Mouse (Mus musculus) left cerebral cortex, postnatal 10 days (tissue): ENCODE results near the gene Zfp65. TPM values are rescaled to one million over a fixed set of nuclear protein-coding genes. Genes with fewer than 3 reads are reported as not detected.
A peak's percentile ranks its signal among the peaks of the same experiment; 100 is the strongest.
"Not testable (repeated sequence)": the region's sequence is repeated elsewhere in the genome, so short reads cannot be mapped to it uniquely, and the experiment has no call there.

Source experiments
- DNase-seq, 2 experiments: peaks; one replicate each; pipeline ENCODE4 v3.0.0; 2021 to 2022; ENCODE audit warnings: low spot score in 2 of 2, mixed read lengths in 1 of 2; ENCODE audit errors: extremely low spot score in 1 of 2
- intact Hi-C: fragments of 180-260 bp; cut with DNase I; formaldehyde crosslinking; loops from one replicate; pipeline ENCODE4 v1.15.1; 2025
- total RNA-seq, 2 experiments: library from RNA; stranded (reverse); gene quantifications; 2 replicates each; pipeline ENCODE4 v1.2.3; 2021

Gene Zfp65
- total RNA-seq = 10 to 100 TPM; 12.7 to 16.3 TPM

DNA sequence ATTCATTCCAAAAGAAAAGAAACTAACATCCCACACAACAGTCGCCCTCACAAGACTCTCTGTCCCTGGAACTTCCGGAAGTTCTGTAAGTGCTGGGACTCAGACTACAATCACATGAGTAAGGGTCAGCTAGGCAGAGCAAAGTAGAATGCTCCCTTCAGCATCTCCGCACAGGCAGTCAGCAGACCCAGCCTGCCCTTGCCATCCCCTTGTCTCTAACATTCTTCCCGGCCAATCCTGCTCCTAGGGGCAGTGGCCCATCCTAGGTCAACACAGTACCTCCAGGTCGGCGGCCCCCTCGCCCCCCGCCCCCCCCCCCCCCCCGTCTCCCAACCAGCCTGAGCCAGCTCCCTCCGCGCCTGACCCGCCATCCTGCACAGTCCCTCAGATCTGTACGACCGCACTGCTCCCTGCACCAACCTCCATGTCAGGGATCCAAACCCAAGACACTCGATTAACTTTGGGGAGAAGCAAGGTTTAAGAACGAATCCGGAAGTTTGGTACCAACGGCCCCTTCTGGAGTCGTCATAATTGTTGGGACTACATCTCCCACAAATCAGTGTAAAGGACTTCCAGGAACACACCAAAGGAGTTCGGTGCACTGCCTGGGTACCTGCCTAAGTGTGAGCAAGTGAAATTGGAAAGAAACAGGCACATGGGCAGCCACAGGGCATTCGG is at the start of gene Zfp65:
Gene Zfp65 (minus strand): TSS at position 533 of the 678 bp plus-strand sequence.
- intact Hi-C loops = loop anchor here (10.0 kb wide), 1 partner anchor 116 kb away; no protein-coding TSS in a partner anchor
- DNase-seq = peak; percentile 45 to 65

DNA sequence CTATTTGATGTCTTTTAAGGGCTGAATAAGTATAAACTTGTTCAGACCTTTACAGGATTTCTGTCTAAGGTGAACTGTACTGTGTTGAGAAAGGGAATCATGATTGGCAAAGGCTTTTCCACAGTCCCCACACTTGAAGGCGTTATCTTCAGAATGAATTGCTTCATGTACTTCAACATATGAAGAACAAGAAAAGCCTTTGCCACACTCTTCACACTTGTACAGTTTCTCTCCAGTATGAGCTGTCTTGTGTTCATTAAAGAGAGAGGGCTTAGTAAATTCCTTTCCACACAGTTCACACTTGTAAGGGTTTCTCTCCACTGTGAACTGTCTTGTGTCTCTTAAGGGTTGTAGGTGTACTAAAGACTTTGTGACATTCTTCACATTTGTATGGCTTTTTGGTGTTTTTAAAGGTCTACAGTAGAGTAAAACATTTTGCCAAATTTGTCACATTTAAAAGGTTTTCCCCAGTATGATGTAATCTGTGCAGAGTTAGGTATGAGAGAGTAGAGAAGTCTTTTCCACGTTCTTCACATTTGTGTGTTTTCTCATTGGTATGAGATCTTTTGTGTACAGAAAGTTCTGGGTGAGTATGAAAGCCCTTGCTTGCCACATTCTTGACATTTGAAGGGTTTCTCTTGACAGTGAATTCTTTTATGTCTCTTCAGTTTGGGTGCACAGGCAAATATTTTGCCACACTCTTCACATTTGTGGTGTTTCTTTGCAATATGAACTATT is 34.2 kb upstream of the Zfp65 start:
- intact Hi-C loops = no loop called here
- DNase-seq = no peak

DNA sequence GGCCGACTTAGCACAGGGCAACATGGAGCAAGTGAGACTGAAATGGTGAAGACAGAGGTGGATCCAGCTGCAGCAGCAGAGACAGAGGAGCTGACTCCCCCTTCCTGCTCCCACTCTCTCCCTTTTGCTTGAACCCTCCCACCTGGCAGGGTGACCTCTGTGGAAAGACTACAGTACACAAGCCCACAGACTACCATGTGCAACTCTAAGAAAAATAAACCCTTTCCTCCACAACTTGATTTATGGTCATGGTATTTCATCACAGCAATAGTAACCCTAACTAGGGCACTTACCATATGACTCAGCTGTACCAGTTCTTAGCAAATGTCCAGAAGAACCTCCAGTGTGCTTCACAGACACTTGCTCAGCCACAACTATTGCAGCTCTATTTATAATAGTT is 31.0 kb upstream of the Zfp65 start:
- no peak for DNase-seq
- intact Hi-C loops = loop anchor here (10.0 kb wide), 1 partner anchor 55 kb away; the partner anchor contains the start of gene Zfp273

DNA sequence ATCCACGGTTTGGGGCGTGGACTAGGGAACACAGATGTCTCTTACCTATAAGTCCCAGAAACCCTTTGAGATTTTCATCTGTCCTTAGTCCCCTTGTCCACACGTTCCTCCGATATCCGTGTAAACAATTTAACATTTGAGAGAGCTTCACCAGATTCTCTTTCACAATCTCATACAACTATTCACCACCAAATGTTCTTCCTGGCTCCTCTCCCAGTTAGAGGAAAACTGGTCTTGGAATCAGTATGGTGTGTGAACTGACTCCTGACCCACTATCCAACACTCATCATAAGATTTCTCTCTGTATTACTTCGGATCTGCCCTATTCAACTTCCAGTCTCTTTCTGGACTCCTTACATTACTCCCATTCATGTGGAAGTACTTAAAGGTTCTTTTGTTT is 26.8 kb upstream of the Zfp65 start:
- no peak for DNase-seq
- intact Hi-C loops = loop anchor here (10.0 kb wide), 1 partner anchor 59 kb away; the partner anchor contains the start of gene Zfp273

DNA sequence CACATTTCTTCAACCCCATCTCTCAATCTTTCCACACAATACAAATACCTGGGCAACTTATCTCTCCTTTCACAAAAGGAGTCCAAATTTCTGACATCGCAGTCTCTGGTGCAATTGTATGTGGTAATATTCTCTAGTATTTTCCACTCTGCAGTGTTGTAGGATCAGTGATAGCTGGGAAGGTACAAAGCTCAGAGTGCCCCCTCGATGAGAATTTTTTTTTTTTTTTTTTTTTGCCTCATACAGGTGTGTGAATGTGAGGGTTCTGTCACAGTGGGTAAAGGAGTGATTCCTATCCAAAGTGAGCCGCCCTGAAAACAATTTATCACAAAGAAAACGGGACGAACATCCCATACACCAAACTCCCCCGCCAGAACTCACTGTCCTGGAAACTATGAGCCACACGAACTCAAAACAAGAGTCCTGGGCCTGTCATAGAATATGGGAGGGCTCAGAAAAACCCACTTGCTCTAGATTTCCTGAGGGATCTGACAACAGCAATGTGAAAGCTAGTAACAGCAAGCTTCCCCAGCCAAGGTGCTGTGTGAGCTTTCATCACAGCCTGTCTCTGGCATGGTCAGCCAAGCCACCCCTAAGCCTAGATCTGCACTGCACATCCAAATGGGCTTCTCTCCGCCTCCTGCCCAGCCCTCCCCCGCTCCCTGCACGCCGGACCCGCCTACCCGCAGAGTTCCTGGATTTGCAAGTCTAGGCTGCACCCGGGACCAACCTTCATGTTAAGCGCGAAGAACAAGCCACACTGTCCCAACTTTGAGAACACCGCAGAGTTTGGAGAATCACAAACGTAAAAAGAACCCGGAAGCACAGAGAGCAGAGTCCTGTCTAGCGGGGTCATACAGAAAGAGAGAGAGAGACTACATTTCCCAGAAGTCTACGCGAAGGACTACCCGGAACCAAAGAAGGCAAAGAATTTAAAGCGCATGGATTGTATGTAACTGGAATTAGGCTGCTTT is 25.6 kb upstream of the Zfp65 start, which contains the start of gene Zfp85:
Gene Zfp85 (minus strand): TSS at position 896 of the 974 bp plus-strand sequence.
- intact Hi-C loops = loop anchor here (10.0 kb wide), 1 partner anchor 60 kb away; the partner anchor contains the start of gene Zfp273
- DNase-seq = peak; percentile 47 to 72

DNA sequence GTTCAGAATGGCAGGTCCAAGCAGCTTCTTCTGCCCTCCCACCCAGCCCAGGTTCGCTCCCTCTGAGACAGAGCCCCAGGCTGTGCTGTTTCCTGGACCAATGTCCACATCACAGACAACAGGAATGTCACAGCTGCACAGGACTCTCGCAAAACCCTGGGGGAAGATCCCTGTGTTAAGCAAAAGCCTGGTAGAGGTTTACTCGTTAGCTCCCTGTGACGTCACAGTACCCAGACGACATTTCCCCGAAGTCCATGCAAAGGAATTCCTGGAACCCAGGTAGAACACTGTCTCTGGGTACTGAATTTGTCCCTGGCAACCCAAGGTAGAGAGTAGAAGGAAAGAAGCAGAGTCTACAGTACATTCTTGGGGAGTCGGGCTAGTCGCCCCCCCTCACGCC is 14.9 kb upstream of the Zfp65 start:
- intact Hi-C loops = no loop called here
- DNase-seq = no peak

DNA sequence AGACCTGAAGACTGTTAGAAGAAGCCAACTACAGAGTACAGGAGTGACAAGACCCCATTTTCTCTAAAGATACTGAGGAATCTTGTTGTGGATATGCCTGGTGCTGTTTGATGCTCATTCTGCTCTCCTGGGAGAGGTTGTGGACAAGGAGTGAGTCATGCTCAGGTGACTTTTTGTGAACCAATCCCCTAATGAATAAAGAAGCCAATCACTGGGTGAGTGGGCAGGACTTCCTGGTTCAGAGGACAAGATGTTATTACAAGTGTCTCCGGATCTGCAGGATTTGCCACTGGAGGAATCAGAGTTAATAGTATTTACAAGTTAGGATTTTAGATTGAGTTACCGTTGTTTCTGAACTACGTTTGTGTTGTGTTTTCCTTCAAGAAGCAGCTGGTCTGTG is 14.0 kb upstream of the Zfp65 start:
- no peak for DNase-seq
- intact Hi-C loops = no loop called here

DNA sequence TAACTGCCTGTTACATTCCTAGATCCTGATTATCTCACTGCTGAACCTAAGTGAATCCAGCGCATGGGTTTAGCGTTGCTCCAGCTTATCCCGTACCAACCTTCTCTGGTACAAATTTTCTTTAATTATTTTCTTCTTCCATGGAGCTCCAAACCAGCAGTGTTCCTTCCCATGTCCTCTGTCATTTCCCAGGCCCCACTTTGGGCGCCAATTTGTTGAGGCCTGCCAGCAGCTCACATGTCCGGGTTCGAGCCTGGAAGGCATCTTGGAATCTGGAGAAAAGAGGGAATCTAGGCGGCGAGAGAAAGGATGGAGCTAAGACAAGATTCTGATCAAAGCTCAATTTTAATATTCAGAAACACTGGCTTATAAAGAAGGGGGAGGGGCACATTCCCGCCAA is 5.4 kb upstream of the Zfp65 start:
- intact Hi-C loops, DNase-seq: not testable (repeated sequence)

DNA sequence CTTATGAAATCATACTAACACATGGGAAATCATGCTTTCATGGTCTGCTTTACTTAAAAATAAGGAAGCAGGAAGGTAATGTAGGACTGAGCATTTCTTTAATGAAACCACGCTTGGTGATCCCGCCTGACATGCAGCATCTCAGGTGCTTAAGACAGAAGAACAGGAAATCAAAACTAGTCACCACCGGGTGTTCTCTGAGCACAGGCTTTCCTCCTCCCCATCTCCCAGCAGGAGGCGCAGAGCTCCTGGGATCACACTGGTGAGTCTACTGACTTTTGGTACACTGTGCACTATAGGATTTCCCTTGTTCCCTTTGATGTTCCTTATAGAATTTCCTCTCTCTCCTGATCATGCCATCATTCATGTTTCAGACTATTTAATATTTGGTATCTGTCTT is 468 bp upstream of the Zfp65 start:
- intact Hi-C loops = loop anchor here (10.0 kb wide), 1 partner anchor 115 kb away; no protein-coding TSS in a partner anchor
- not testable (repeated sequence) for DNase-seq

DNA sequence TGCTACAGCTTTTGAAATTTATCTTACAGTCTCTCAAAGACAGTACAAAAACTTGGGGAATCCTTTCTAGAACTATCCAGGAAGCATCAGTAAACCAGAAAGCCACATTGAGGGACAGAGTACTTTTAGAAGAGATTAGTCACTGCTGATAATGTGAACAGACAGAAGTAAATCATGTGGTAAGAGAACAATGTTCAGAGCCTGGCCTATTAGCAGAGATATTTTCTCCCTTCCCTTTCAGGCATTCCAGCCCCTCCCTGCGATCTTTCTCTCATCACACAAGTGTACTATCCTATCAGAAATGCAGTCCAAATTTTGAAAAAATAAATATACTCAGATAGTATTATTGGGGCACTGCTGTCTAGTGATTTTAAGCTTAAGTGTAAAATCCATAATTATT is 867 bp downstream of the Zfp65 start:
- intact Hi-C loops = loop anchor here (10.0 kb wide), 1 partner anchor 117 kb away; no protein-coding TSS in a partner anchor

DNA sequence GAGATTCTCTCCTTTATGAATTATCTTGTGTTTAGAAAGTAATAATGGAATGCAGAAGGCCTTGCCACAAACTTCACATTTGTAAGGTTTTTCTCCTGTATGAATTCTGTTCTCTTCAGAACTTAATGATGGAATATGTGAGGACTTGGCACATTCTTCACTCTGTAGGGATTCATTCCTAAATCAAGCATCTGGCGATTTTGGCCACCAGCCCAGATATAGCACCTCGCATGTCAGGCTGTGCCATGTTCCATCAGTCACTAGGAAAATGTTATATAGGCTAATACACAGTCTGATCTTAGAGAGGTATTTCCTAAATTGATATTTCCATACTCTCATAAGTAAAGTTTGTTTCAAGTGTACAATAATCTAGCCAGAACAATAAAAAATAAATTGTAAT is 3.6 kb downstream of the Zfp65 start:
- intact Hi-C loops = loop anchor here (10.0 kb wide), 1 partner anchor 119 kb away; no protein-coding TSS in a partner anchor
- DNase-seq = not testable (repeated sequence)

More for the DNA sequence above, 867 bp downstream of the Zfp65 start:
- DNase-seq = no peak

DNA sequence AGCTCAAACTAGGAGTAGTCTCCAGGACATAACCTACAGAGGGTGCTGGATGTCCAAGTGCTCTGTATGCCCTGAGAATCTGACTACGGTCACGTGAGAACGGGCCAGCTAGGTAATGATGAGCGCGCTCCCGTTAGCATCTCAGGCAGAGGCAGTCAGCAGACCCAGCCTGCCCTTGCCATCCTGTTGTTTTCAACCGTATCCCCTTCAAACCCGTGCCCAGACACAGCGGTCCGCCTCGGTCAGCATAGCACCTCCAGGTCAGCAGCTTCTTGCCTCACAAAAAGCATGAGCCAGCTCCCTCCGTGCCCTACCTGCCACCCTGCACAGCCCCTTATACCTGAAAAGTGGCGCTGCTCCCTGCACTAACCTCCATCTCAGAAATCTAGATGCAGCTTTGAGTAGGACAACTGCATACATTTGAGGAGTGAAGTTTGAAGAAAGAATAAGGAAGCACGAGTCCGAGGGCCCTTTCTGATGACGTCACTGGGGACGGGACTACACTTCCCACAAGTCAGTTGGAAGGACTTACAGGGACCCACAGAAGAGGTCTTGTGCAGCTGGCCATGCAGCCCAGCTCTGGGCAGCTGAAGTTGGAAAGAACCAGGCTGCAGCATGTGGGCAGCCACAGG is 5.0 kb downstream of the Zfp65 start:
- peak; percentile 91 for DNase-seq
- intact Hi-C loops = loop anchor here (10.0 kb wide), 1 partner anchor 121 kb away; no protein-coding TSS in a partner anchor

DNA sequence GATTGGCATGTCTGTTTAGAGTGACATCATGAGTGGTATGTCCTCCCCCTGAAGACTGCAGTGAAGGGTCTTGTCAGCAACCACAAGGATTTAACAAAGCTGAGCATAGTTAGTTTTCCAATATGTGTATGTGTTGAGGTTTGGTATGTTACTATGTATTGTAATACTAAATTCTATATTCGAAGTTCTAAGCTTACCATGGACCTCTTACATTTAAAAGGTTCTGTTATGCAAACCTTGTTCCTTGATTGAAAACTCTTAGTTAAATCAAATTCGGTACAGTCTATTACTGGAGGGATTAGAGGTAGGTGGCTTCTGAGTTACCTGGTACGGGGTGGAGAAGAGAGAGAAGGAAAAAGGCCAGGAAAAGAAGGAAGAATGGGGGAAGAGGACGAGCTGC is 42.0 kb downstream of the Zfp65 start, which contains the start of gene Zfp738:
Gene Zfp738 (minus strand): TSS at position 101 of the 400 bp plus-strand sequence.
- intact Hi-C loops = no loop called here
- no peak for DNase-seq

DNA sequence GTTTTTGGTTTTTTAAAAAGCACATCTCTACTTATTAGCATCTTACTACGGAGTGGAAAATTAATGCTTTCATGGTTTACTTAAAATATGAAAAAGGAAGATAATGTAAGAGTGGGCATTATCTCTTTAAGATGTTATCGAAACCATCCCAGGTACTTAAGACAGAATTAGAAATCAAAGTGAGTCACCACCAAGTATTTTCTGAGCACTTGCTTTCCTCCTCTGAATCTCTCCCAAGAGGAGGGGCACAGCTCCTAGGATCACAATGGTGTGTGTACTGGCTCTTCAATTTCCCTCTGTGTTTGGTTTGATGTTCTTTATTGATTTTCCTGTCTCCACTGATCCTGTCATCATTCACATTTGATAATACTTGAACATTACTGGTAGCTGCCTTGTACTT is 45.1 kb downstream of the Zfp65 start:
- DNase-seq = not testable (repeated sequence)
- intact Hi-C loops = loop anchor here (5.0 kb wide), 1 partner anchor 47 kb away; the partner anchor contains the start of genes Gm49345 and Zfp729a

DNA sequence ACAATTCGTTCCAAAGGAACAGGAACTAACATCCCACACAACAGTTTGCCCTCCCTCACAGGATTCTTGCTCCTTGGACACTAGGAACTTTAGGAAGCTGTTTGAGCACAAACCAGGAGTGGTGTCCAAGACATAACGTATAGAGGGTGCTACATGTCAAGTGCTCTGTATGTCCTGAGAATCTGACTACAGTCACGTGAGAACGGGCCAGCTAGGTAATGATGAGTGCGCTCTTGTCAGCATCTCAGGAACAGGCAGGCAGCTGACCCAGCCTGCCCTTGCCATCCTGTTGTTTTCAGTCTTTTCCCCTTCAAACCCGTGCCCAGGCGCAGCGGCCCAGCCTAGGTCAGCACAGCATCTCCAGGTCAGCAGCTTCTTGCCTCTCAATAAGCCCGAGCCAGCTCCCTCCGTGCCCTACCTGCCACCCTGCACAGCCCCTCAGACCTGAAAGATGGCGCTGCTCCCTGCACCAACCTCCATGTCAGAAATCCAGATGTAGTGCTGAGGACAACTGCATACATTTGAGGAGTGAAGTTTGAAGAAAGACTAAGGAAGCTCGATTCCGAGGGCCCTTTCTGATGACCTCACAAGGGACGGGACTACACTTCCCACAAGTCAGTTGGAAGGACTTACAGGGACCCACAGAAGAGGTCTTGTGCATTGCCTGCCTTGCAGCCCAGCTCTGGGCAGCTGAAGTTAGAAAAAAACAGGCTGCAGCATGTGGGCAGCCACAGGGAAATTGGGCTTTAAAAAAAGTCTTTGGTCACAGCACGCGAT is 45.8 kb downstream of the Zfp65 start:
- peak; percentile 85 to 86 for DNase-seq
- intact Hi-C loops = loop anchor here (5.0 kb wide), 1 partner anchor 46 kb away; the partner anchor contains the start of genes Gm49345 and Zfp729a

DNA sequence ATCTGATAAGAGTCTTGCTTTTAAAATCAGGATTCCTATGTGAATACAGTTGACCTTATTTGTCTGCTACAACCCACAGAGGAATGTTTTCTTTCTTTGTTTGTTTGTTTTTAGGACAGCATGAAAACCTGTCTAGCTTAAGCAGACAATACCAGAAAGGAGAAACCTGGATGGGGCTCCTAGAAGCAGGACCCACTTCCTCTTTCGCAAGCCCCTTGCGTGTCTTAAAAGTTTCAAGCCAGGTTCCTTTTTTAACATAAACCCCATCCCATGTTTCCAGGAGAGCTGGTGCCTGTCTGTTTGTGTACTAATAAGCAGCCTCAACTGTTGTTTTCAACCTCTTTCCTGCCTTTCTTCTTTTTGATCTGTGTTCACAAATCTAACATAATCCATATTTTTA is 54.1 kb downstream of the Zfp65 start:
- DNase-seq = no peak
- intact Hi-C loops = no loop called here
